ENCODE assay signal across 9 mouse cellular contexts in genomic region chr3:129303941-129304340, GRCm38 (mm10). TPM values are rescaled to one million over a fixed set of nuclear protein-coding genes. Genes with fewer than 3 reads are reported as not detected.
DNase-seq lines count a peak whose midpoint lies in the region; ATAC-seq lines count a peak whose summit lies in the region.
"Had no signal": no experiment of that assay in that cellular context is flagged by ENCODE, and none has a peak within 500 bp of the region (broad histone marks: within the 10 kb centered on the region; RNA-seq: fewer than 3 reads in every experiment).

No protein-coding gene starts in this region.

- no peaks in the 10 kb centered on the region for H3K27me3 ChIP-seq in midbrain, embryonic 13.5 days
- H3K27me3 ChIP-seq: neural tube, embryonic 12.5 days had no signal

- H3K4me2 ChIP-seq in midbrain, embryonic 13.5 days (replicated peaks) = no peak overlapping the region
- H3K4me2 ChIP-seq: neural tube, embryonic 12.5 days had no signal

- no peak overlapping the region for H3K27ac ChIP-seq in midbrain, embryonic 13.5 days
- H3K27ac ChIP-seq: neural tube, embryonic 12.5 days had no signal

- H3K9me3 ChIP-seq in midbrain, embryonic 13.5 days = no peaks in the 10 kb centered on the region
- H3K9me3 ChIP-seq: neural tube, embryonic 12.5 days had no signal

- no peak for ATAC-seq in midbrain, embryonic 13.5 days

- H3K36me3 ChIP-seq in midbrain, embryonic 13.5 days = no peaks in the 10 kb centered on the region
- H3K36me3 ChIP-seq: neural tube, embryonic 12.5 days had no signal

- H3K4me3 ChIP-seq in midbrain, embryonic 13.5 days (replicated peaks) = no peak overlapping the region
- H3K4me3 ChIP-seq: neural tube, embryonic 12.5 days had no signal

- H3K4me1 ChIP-seq in midbrain, embryonic 13.5 days (replicated peaks) = no peaks in the 10 kb centered on the region
- H3K4me1 ChIP-seq: neural tube, embryonic 12.5 days had no signal

- DNase-seq in heart, adult 11 months = peak; percentile 70
- no peak for DNase-seq in heart, adult 9 months (ENCODE audit: low spot score in 2 of 2)
- peak; percentile 33 for DNase-seq in right cerebral cortex, adult 18-20 months
- DNase-seq in right cerebral cortex, postnatal 36 days (ENCODE audit: low spot score in 2 of 2) = no peak
- peak; percentile 20 to 60 for DNase-seq in cerebellum, postnatal 25 days
- DNase-seq in layer of hippocampus, postnatal 10 days (ENCODE audit: low spot score in 2 of 2) = peak; percentile 47 to 51
- DNase-seq in right cerebral cortex, postnatal 14 days = peak; percentile 19

- no peak overlapping the region for H3K9ac ChIP-seq in midbrain, embryonic 13.5 days (replicated peaks)
- H3K9ac ChIP-seq: neural tube, embryonic 12.5 days had no signal

- WGBS in midbrain, embryonic 13.5 days = 11% methylated on average over 3 of the region's 3 CpGs

RNA-seq across cellular contexts. Expression of gene Enpep, which starts 28.6 kb away (rescaled TPM):
- total RNA-seq in layer of hippocampus, postnatal 10 days (2021) = 1 to 10 TPM; 1.8 to 1.9 TPM
- polyA plus RNA-seq in midbrain, embryonic 13.5 days (2015; fragmentation: Nextera tagmentation; extraction: Ambion mirVana) = 0.77 and 0.79 TPM in 2 replicates

Comparison
In these comparisons a context has a peak if more than half of its experiments do, and no peak if none do; other contexts are left out.
1. DNase-seq: peak in heart, adult 11 months (single experiment), right cerebral cortex, adult 18-20 months (single experiment), cerebellum, postnatal 25 days (2 of 2), layer of hippocampus, postnatal 10 days (2 of 2) and right cerebral cortex, postnatal 14 days (single experiment); none in heart, adult 9 months (0 of 2) and right cerebral cortex, postnatal 36 days (0 of 2).